Mouse (Mus musculus) limb, embryonic 11.5 days (tissue): ENCODE results near the gene Flywch1. TPM values are rescaled to one million over a fixed set of nuclear protein-coding genes. Genes with fewer than 3 reads are reported as not detected.
A peak's percentile ranks its signal among the peaks of the same experiment; 100 is the strongest.

Experiments
- ATAC-seq: fragments of 200-750 bp; cut with Nextera tagmentation; 2 replicates; pipeline ENCODE4 v1.8.0; 2017; ENCODE audit warnings: low read depth; ENCODE audit not compliant: insufficient number of reproducible peaks, low FRiP score, low TSS enrichment
- DNase-seq: peaks from one replicate; pipeline ENCODE4 v3.0.0-alpha.2; 2015; ENCODE audit warnings: low spot score
- H3K27ac ChIP-seq: fragments of 300-500 bp; sonication (generic); replicated peaks from 2 replicates; pipeline ENCODE4 v1.5.1; 2014; ENCODE audit warnings: low read depth, mild to moderate bottlenecking, low read length
- H3K27me3 ChIP-seq: fragments of 300-500 bp; sonication (generic); 2 replicates; pipeline ENCODE4 v1.6.1; 2014; ENCODE audit warnings: mild to moderate bottlenecking, low read length, mixed read lengths; ENCODE audit not compliant: control insufficient read depth, insufficient read depth
- H3K36me3 ChIP-seq: fragments of 300-500 bp; sonication (generic); 2 replicates; pipeline ENCODE4 v1.6.1; 2014; ENCODE audit warnings: mild to moderate bottlenecking, low read length, moderate library complexity, mixed read lengths; ENCODE audit not compliant: control insufficient read depth, insufficient read depth
- H3K4me1 ChIP-seq: fragments of 300-500 bp; sonication (generic); 2 replicates; pipeline ENCODE4 v1.6.1; 2014; ENCODE audit warnings: low read length, mixed read lengths; ENCODE audit not compliant: control insufficient read depth, insufficient read depth
- H3K4me2 ChIP-seq: fragments of 300-500 bp; sonication (generic); 2 replicates; pipeline ENCODE4 v1.6.1; 2014; ENCODE audit warnings: low read depth, mild to moderate bottlenecking, moderate library complexity; ENCODE audit not compliant: severe bottlenecking
- H3K4me3 ChIP-seq: fragments of 300-500 bp; sonication (generic); 2 replicates; pipeline ENCODE4 v1.5.1; 2014; ENCODE audit warnings: low read depth, low read length
- H3K9ac ChIP-seq: fragments of 300-500 bp; sonication (generic); 2 replicates; pipeline ENCODE4 v1.6.1; 2014; ENCODE audit warnings: mild to moderate bottlenecking, low read length
- H3K9me3 ChIP-seq: fragments of 300-500 bp; sonication (generic); 2 replicates; pipeline ENCODE4 v1.6.1; 2016; ENCODE audit warnings: low read length; ENCODE audit not compliant: control insufficient read depth
- WGBS: fragments of 180-500 bp; shearing (Covaris S2); extraction: QIAGEN DNeasy Blood & Tissue Kit; methylation state at CpG from one replicate; pipeline ENCODE4 v1.1.7; 2014; 5-methylcytosine and 5-hydroxymethylcytosine counted together
- polyA plus RNA-seq: library from polyadenylated mRNA; unstranded; fragments of >200 nt; fragmentation: Nextera tagmentation; extraction: Ambion mirVana; gene quantifications from 2 replicates; pipeline ENCODE4 v1.2.1, GENCODE M21; 2014

Flywch1 gene
- polyA plus RNA-seq, 1 experiment from 2014 or later, result 125 TPM

GRCm38 (mm10) chr17:23803366-23804041 lies 32.1 kb upstream of the Flywch1 start:
- H3K4me1 ChIP-seq, result peaks cover 14% of the 10 kb centered on the region
- H3K4me2 ChIP-seq, result peak overlapping the region; percentile 60
- H3K27me3 ChIP-seq, result no peaks in the 10 kb centered on the region
- DNase-seq, result peak; percentile 93
- H3K27ac ChIP-seq, result peak overlapping the region; percentile 93
- peak; percentile 65 for ATAC-seq
- peaks cover 4% of the 10 kb centered on the region; the same call in 1 of the 2 replicates for H3K36me3 ChIP-seq
- peak overlapping the region; percentile 96 for H3K9ac ChIP-seq
- WGBS, result under 1% methylated on average over 73 of the region's 83 CpGs
- H3K9me3 ChIP-seq, result no peaks in the 10 kb centered on the region
- peak overlapping the region; percentile 99 for H3K4me3 ChIP-seq

GRCm38 (mm10) chr17:23802746-23803365 lies 31.5 kb upstream of the Flywch1 start:
- Histone ChIP-seq H3K4me1 (peaks cover 14% of the 10 kb centered on the region), H3K4me2 (peak overlapping the region; percentile 60), H3K27ac (peak overlapping the region; percentile 93), H3K4me3 (peak overlapping the region; percentile 99), H3K9me3 (no peaks in the 10 kb centered on the region), H3K27me3 (no peaks in the 10 kb centered on the region), H3K36me3 (peaks cover 2% of the 10 kb centered on the region; the same call in 1 of the 2 replicates), H3K9ac (peak overlapping the region; percentile 96)
- ATAC-seq (peak; percentile 94), DNase-seq (peak; percentile 96)
- WGBS, result under 1% methylated on average over 60 of the region's 60 CpGs

GRCm38 (mm10) chr17:23801627-23802026 lies 30.2 kb upstream of the Flywch1 start:
- no peak for DNase-seq

GRCm38 (mm10) chr17:23797316-23797715 lies 25.9 kb upstream of the Flywch1 start:
- H3K4me3 ChIP-seq, result no peak overlapping the region
- H3K4me2 ChIP-seq, result no peak overlapping the region
- DNase-seq (no peak), ATAC-seq (no peak)
- WGBS, result 14% methylated on average over 7 of the region's 7 CpGs
- H3K4me1 ChIP-seq, result no peaks in the 10 kb centered on the region
- no peak overlapping the region for H3K9ac ChIP-seq
- no peak overlapping the region for H3K27ac ChIP-seq
- no peaks in the 10 kb centered on the region for H3K9me3 ChIP-seq
- H3K36me3 ChIP-seq, result no peaks in the 10 kb centered on the region
- no peaks in the 10 kb centered on the region for H3K27me3 ChIP-seq

More at GRCm38 (mm10) chr17:23801627-23802026, 30.2 kb upstream of the Flywch1 start:
- no peaks in the 10 kb centered on the region for H3K36me3 ChIP-seq
- no peak overlapping the region for H3K27ac ChIP-seq
- no peak overlapping the region for H3K4me2 ChIP-seq
- 93% methylated on average over 10 of the region's 10 CpGs for WGBS
- no peaks in the 10 kb centered on the region for H3K9me3 ChIP-seq
- peaks cover 9% of the 10 kb centered on the region for H3K4me1 ChIP-seq
- ATAC-seq, result no peak
- no peak overlapping the region for H3K4me3 ChIP-seq
- H3K9ac ChIP-seq, result no peak overlapping the region
- H3K27me3 ChIP-seq, result no peaks in the 10 kb centered on the region

- H3K36me3 ChIP-seq, result no peaks in the 10 kb centered on the region
- H3K4me2 ChIP-seq, result no peak overlapping the region
- ATAC-seq, result no peak
- H3K4me1 ChIP-seq, result 0 out of 2 replicates have a peak, but pooled peaks cover 5% of the 10 kb centered on the region
- no peak overlapping the region for H3K27ac ChIP-seq
- H3K27me3 ChIP-seq, result no peaks in the 10 kb centered on the region
- H3K9ac ChIP-seq, result no peak overlapping the region
- DNase-seq, result no peak
- H3K9me3 ChIP-seq, result no peaks in the 10 kb centered on the region
- 95% methylated on average over 8 of the region's 8 CpGs for WGBS
- no peak overlapping the region for H3K4me3 ChIP-seq
Observed at GRCm38 (mm10) chr17:23795323-23795722, 23.9 kb upstream of the Flywch1 start.

- Histone ChIP-seq H3K9me3 (no peaks in the 10 kb centered on the region), H3K4me1 (0 out of 2 replicates have a peak, but pooled peaks cover 5% of the 10 kb centered on the region), H3K27me3 (no peaks in the 10 kb centered on the region), H3K27ac (peak overlapping the region; percentile 95), H3K36me3 (no peaks in the 10 kb centered on the region), H3K4me2 (peak overlapping the region; percentile 65), H3K4me3 (peak overlapping the region; percentile 37), H3K9ac (peak overlapping the region; percentile 86)
- 50% methylated on average over 2 of the region's 2 CpGs for WGBS
- DNase-seq, result no peak
- no peak; the same call in 1 of the 2 replicates for ATAC-seq
Observed at GRCm38 (mm10) chr17:23791079-23791357, 19.6 kb upstream of the Flywch1 start.

GRCm38 (mm10) chr17:23790269-23791078 lies 19.1 kb upstream of the Flywch1 start, which contains the start of gene Srrm2:
Gene Srrm2, plus strand, starts transcription at chr17:23790532.
- 1% methylated on average over 29 of the region's 29 CpGs for WGBS
- peak; percentile 87 for DNase-seq

GRCm38 (mm10) chr17:23789749-23790268 lies 18.4 kb upstream of the Flywch1 start:
- Histone ChIP-seq H3K36me3 (no peaks in the 10 kb centered on the region), H3K27ac (peak overlapping the region; percentile 95), H3K4me1 (0 out of 2 replicates have a peak, but pooled peaks cover 5% of the 10 kb centered on the region), H3K9me3 (no peaks in the 10 kb centered on the region), H3K9ac (peak overlapping the region; percentile 86), H3K27me3 (no peaks in the 10 kb centered on the region), H3K4me3 (peak overlapping the region; percentile 37), H3K4me2 (peak overlapping the region; percentile 65)
- DNase-seq (peak; percentile 32), ATAC-seq (no peak)
- WGBS, result 16% methylated on average over 8 of the region's 8 CpGs

More at GRCm38 (mm10) chr17:23790269-23791078, 19.1 kb upstream of the Flywch1 start, which contains the start of gene Srrm2:
- H3K9ac ChIP-seq, result peak within 1 kb of the TSS; percentile 86
- H3K9me3 ChIP-seq, result no peaks in the 10 kb centered on the region
- ATAC-seq, result peak; percentile 56
- no peaks in the 10 kb centered on the region for H3K27me3 ChIP-seq
- no peaks in the 10 kb centered on the region for H3K36me3 ChIP-seq
- 0 out of 2 replicates have a peak, but pooled peaks cover 5% of the 10 kb centered on the region for H3K4me1 ChIP-seq
- peak within 1 kb of the TSS; percentile 37 for H3K4me3 ChIP-seq
- peak within 1 kb of the TSS; percentile 95 for H3K27ac ChIP-seq
- H3K4me2 ChIP-seq, result peak within 1 kb of the TSS; percentile 65
